Mouse (Mus musculus) gastrocnemius, postnatal 10 days (tissue): ENCODE data around the gene Gpatch3. TPM values are rescaled to one million over a fixed set of nuclear protein-coding genes. Genes with fewer than 3 reads are reported as not detected.

Source experiments
- DNase-seq: peaks from one replicate; pipeline ENCODE4 v3.0.0; 2021; ENCODE audit warnings: mixed read lengths
- microRNA-seq, 2 experiments: library from miRNA; unstranded; fragments of <30 nt; microRNA quantifications; one replicate each; pipeline ENCODE4 v1.2.0; 2021
- total RNA-seq, 2 experiments: library from RNA; stranded (reverse); gene quantifications; 2 replicates each; pipeline ENCODE4 v1.2.3; 2021

Gpatch3 gene
- total RNA-seq, 2 experiments from 2014 or later, result 4.6 to 5.1 TPM

- DNase-seq, result no peak
Measured at GRCm38 (mm10) chr4:133620668-133621067, 46.1 kb downstream of the Gpatch3 start.

GRCm38 (mm10) chr4:133622161-133622695, 47.7 kb downstream of the Gpatch3 start:
- DNase-seq, result no peak

- DNase-seq, result no peak
Measured at GRCm38 (mm10) chr4:133624830-133625229, 50.3 kb downstream of the Gpatch3 start.

- no peak for DNase-seq
Measured at GRCm38 (mm10) chr4:133625621-133626071, 51.1 kb downstream of the Gpatch3 start.

GRCm38 (mm10) chr4:133626221-133626620, 51.7 kb downstream of the Gpatch3 start:
- no peak for DNase-seq

GRCm38 (mm10) chr4:133626621-133627020, 52.1 kb downstream of the Gpatch3 start:
- no peak for DNase-seq

- DNase-seq, result no peak
Measured at GRCm38 (mm10) chr4:133627039-133627438, 52.5 kb downstream of the Gpatch3 start.

- no peak for DNase-seq
Measured at GRCm38 (mm10) chr4:133628517-133628916, 54.0 kb downstream of the Gpatch3 start.

GRCm38 (mm10) chr4:133629191-133629590, 54.6 kb downstream of the Gpatch3 start:
- no peak for DNase-seq

- no peak for DNase-seq
Measured at GRCm38 (mm10) chr4:133630326-133630920, 55.9 kb downstream of the Gpatch3 start.

GRCm38 (mm10) chr4:133631071-133631768, 56.7 kb downstream of the Gpatch3 start:
- DNase-seq, result no peak

- no peak for DNase-seq
Measured at GRCm38 (mm10) chr4:133631769-133632411, 57.3 kb downstream of the Gpatch3 start.

- peak; percentile 55 for DNase-seq
Measured at GRCm38 (mm10) chr4:133632483-133633327, 58.2 kb downstream of the Gpatch3 start.

- peak; percentile 90 for DNase-seq
Measured at GRCm38 (mm10) chr4:133633332-133634042, 58.9 kb downstream of the Gpatch3 start.

Small RNAs within 50 kb of the gene (microRNA-seq; reads per million reads assigned to microRNA genes)
- gene Gm23158, result 0 reads per million in 2 experiments

Other genes with a start within 250 kb of the Gpatch3 start
- gene Wdtc1, start 221.3 kb upstream of the Gpatch3 start, total RNA-seq, result 10 to 100 TPM; 48.9 to 49.0 TPM
- 10 to 100 TPM; 17.0 to 22.7 TPM for gene Slc9a1, start 205.0 kb upstream of the Gpatch3 start, total RNA-seq
- gene Tent5b, start 94.6 kb upstream of the Gpatch3 start, total RNA-seq, result under 1 TPM; 0.18 to 0.38 TPM
- gene Trnp1, start 76.2 kb upstream of the Gpatch3 start, total RNA-seq, result 1 to 10 TPM; 2.2 to 2.7 TPM
- not detected for gene Kdf1, start 55.8 kb upstream of the Gpatch3 start, total RNA-seq
- 10 to 100 TPM; 53.3 to 62.3 TPM for gene Nudc, start 28.7 kb upstream of the Gpatch3 start, total RNA-seq
- under 1 TPM in 1 of 2 experiments, not detected in 1; 0.23 TPM for gene Nr0b2, start 21.4 kb upstream of the Gpatch3 start, total RNA-seq
- 1 to 10 TPM; 5.6 TPM for gene Gpn2, start 9.6 kb downstream of the Gpatch3 start, total RNA-seq
- 1 to 10 TPM; 1.6 TPM for gene Sfn, start 27.4 kb downstream of the Gpatch3 start, total RNA-seq
- gene Zdhhc18, start 75.4 kb downstream of the Gpatch3 start, total RNA-seq, result 10 to 100 TPM; 21.6 to 27.6 TPM
- gene Pigv, start 97.9 kb downstream of the Gpatch3 start, total RNA-seq, result 10 to 100 TPM; 10.2 to 10.6 TPM
- gene Arid1a, start 182.0 kb downstream of the Gpatch3 start, total RNA-seq, result 10 to 100 TPM; 33.5 to 44.1 TPM